Mouse (Mus musculus) layer of hippocampus, postnatal 25 days (tissue): Measurements from ENCODE around the gene Ttll5. TPM values are rescaled to one million over a fixed set of nuclear protein-coding genes. Genes with fewer than 3 reads are reported as not detected.

Experiments
- total RNA-seq, 2 experiments: library from RNA; stranded (reverse); gene quantifications; 2 replicates each; pipeline ENCODE4 v1.2.3; 2021

Gene Ttll5
- total RNA-seq, 2 experiments from 2014 or later = 40.1 to 44.2 TPM

Other genes starting within 250 kb of the Ttll5 start
- 10 to 100 TPM; 40.6 to 42.3 TPM for gene Jdp2, start 225.6 kb upstream of the Ttll5 start, total RNA-seq
- under 1 TPM; 0.30 to 0.40 TPM for gene Batf, start 138.0 kb upstream of the Ttll5 start, total RNA-seq
- 1 to 10 TPM; 2.5 to 3.0 TPM for gene Flvcr2, start 78.1 kb upstream of the Ttll5 start, total RNA-seq
- gene Erg28, start 109 bp upstream of the Ttll5 start, total RNA-seq = 10 to 100 TPM; 60.5 to 63.5 TPM